Mouse (Mus musculus): Measurements from ENCODE around the gene Ifnar1. TPM values are rescaled to one million over a fixed set of nuclear protein-coding genes. Genes with fewer than 3 reads are reported as not detected.
A peak's percentile ranks its signal among the peaks of the same experiment; 100 is the strongest.
"Not testable (repeated sequence)": the region's sequence is repeated elsewhere in the genome, so short reads cannot be mapped to it uniquely, and the experiment has no call there.

The Ifnar1 gene
- total RNA-seq (2021) = 10 to 100 TPM; 61.8 to 63.4 TPM
- long read RNA-seq, experiment 1, transcript Ifnar1-201 (11 exons, 3,909 nt) = major isoform, 39 of 54 reads
- long read RNA-seq, experiment 1, partial matches to known transcripts = 3 of 54 reads
- long read RNA-seq, experiment 1, other reads (novel, unspliced or antisense) = 8 of 54 reads
- long read RNA-seq, experiment 2, transcript Ifnar1-201 (11 exons, 3,909 nt) = major isoform, 51 of 70 reads
- long read RNA-seq, experiment 2, partial matches to known transcripts = 2 of 70 reads
- long read RNA-seq, experiment 2, other reads (novel, unspliced or antisense) = 13 of 70 reads

- DNase-seq (ENCODE audit: low spot score in 2 of 2) = peak; percentile 98 to 100
Observed at GRCm38 (mm10) chr16:91484808-91485700, at the start of gene Ifnar1. Ifnar1 (plus strand) TSS chr16:91485238.

GRCm38 (mm10) chr16:91438081-91438480 lies 47.0 kb upstream of the Ifnar1 start:
- DNase-seq (ENCODE audit: low spot score in 2 of 2) = no peak

DNA sequence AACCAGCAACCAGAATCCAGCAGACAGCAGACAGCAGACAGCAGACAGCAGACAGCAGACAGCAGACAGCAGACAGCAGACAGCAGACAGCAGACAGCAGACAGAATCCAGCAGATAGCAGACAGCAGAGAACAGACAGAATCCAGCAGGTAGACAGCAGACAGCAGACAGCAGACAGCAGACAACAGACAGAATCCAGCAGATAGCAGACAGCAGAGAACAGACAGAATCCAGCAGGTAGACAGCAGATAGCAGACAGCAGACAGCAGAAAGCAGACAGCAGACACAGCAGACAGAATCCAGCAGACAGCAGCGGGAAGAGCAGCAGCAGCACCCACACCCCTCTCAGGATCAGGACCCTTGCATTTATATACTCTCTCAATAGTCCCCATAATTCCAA lies 46.4 kb upstream of the Ifnar1 start:
- DNase-seq (ENCODE audit: low spot score in 2 of 2) = not testable (repeated sequence)

- peak in 1 of 2 experiments; percentile 39 for DNase-seq (ENCODE audit: low spot score in 2 of 2)
Observed at GRCm38 (mm10) chr16:91441366-91441765, 43.7 kb upstream of the Ifnar1 start.

DNA sequence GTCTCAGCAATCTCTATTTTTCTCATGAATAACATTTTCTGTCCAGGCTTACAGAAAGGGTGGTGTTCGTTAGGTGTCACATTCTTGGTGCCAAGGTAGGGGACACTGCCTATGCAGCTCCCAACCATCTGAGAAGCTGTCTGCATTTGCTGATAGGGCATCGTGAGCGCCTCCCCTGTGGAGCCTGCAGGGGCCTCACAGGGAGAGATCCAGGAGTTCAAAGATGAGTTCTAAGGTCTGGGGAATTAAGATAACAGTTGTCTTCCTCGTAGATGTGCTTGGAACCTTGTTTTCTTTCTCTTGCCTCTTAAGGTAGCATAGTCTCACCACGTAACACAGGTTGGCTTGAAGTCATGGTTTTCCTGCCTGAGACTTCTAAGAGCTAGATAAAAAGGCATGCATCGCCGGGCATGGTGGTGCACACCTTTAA lies 43.2 kb upstream of the Ifnar1 start:
- no peak for DNase-seq (ENCODE audit: low spot score in 2 of 2)

DNA sequence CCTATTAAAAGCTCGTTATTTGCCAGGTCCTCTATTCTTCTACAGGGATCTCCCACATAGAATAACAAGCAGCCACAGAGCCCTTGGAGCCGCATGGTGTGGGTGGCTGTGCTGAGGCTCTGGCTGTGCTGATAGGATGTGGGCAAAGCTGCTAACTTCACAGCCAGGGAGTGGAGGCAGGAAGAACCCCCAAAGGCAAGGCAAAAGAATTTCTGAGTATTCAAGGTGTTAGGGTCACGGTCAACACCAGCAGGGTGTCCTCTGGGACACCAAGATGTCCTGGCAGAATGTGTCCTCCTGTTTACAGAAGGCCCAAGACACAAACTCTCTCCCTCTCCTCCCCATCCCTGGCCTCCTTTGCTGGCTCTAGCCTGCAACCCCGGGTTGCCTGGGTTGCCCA lies 42.6 kb upstream of the Ifnar1 start:
- no peak for DNase-seq (ENCODE audit: low spot score in 2 of 2)

- DNase-seq (ENCODE audit: low spot score in 2 of 2) = no peak
Observed at GRCm38 (mm10) chr16:91443211-91443611, 41.8 kb upstream of the Ifnar1 start.

GRCm38 (mm10) chr16:91444847-91445246 lies 40.2 kb upstream of the Ifnar1 start:
- DNase-seq (ENCODE audit: low spot score in 2 of 2) = no peak

DNA sequence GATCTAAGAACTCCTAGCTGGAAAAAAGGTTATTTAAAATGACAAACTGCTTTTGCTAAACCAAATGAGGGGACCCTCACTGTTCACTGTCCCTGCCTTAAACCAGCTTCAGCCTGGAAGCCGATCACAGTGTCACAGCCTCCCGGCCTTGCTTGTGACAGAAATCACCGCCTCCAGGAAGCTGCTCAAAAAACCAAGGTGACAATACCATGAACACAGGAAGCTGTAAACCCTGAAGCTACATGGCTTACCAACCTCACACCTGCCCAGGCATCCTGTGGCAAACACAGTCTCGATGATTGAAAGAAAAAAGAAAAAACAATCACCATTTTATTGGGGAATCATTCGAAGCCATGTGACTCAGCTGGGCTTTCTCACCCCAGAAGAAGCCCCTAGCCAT lies 39.5 kb upstream of the Ifnar1 start:
- no peak for DNase-seq (ENCODE audit: low spot score in 2 of 2)

GRCm38 (mm10) chr16:91446778-91447511 lies 38.1 kb upstream of the Ifnar1 start:
- DNase-seq (ENCODE audit: low spot score in 2 of 2) = no peak

DNA sequence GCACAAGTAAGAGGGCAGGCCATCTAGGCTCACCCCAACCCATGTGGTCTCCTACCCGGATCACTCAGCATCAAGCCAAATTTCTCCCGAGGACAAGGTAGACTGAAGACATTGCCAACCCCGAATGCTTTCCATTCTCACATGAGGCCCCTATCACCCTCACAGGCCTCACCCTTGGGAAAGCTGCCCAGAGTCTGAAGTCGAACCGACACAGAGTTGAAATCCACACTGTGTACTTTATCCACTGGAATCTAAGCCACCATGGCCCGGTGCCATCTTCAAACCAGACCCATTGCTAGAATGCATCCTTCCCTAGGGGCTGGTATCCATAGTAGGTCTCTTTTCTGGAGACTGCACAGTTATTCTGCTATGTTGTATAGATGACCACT lies 37.5 kb upstream of the Ifnar1 start:
- no peak for DNase-seq (ENCODE audit: low spot score in 2 of 2)

GRCm38 (mm10) chr16:91448088-91448487 lies 37.0 kb upstream of the Ifnar1 start:
- DNase-seq (ENCODE audit: low spot score in 2 of 2) = no peak

DNA sequence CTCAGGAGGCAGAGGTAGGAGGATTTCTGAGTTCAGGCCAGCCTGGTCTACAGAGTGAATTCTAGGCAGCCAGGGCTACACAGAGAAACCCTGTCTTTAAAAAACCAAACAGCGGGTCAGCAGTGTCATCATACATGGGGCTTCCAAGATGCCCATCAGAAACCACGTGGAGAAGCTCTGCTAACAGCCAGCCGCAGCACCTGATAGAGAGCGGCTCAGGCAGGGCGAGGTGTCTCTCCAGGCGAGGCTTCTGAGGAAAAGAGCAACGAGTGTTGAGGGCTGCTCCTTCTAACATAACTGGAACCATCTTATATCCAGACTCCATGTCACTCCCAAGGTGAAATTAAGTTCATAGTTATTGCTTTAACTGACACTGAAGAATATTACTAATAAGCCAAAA lies 36.1 kb upstream of the Ifnar1 start:
- DNase-seq (ENCODE audit: low spot score in 2 of 2) = no peak

DNA sequence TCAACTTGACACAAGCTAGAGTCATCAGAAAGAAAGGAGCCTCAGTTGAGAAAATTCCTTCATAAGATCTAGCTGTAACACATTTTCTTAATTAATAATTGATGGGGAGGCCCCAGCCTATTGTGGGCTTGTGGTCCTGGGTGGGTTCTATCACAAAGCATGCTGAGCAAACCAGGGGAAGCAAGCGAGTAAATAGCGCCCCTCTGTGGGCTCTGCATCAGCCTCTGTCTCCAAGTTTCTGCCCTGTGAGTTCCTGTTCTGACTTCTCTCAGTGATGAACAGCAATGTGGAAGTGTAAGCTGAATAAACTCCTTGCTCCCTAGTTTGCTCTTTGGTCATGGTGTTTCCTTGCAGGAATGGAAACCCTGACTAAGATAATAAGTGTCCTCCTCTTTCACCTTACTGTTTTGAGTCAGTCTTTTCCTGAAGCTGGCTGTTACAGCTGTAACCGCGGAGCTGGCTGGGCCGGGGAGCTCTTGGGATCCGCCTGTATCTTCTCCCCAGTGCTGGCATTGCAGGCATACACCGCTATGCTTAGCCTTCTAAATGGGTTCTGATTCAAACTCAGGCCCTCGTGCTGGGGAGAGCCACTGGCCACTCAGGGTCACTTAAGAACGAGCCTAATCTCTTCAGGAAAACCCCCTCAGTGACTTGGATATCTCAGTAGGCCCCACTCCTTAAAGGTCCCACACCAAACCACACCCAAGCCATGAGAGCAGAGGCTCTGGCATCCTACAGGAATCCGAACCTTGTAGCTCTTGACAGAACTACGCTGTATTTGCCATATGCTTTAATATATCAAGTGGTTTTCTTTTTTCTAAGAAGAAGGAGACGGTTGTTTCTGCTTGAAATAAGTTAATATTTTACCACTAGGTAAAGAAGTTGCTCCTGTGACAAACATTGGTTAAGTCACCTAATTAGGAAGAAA lies 34.6 kb upstream of the Ifnar1 start:
- DNase-seq (ENCODE audit: low spot score in 2 of 2) = no peak

- no peak for DNase-seq (ENCODE audit: low spot score in 2 of 2)
Observed at GRCm38 (mm10) chr16:91451949-91452348, 33.1 kb upstream of the Ifnar1 start.

- DNase-seq (ENCODE audit: low spot score in 2 of 2) = no peak
Observed at GRCm38 (mm10) chr16:91452363-91452896, 32.6 kb upstream of the Ifnar1 start.

- DNase-seq (ENCODE audit: low spot score in 2 of 2) = no peak
Observed at GRCm38 (mm10) chr16:91455868-91456267, 29.2 kb upstream of the Ifnar1 start.

DNA sequence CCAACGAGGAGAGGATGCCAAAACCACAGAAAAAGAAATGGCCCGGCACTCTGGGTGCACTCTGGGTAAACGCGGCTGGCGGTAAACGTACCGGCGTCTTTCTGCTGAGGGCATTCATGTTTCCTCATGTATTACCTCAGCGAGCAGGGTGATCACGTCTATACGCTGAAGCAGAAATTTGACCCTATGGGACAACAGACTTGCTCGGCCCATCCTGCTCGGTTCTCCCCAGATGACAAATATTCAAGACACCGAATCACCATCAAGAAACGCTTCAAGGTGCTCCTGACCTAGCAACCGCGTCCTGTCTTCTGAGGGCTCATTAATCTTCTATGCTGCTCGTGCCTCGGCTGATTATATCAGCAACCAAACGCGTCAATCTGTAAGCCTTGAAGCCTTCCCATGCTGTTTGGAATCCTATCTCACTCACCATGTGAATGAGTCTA lies 26.7 kb upstream of the Ifnar1 start:
- no peak for DNase-seq (ENCODE audit: low spot score in 2 of 2)

DNA sequence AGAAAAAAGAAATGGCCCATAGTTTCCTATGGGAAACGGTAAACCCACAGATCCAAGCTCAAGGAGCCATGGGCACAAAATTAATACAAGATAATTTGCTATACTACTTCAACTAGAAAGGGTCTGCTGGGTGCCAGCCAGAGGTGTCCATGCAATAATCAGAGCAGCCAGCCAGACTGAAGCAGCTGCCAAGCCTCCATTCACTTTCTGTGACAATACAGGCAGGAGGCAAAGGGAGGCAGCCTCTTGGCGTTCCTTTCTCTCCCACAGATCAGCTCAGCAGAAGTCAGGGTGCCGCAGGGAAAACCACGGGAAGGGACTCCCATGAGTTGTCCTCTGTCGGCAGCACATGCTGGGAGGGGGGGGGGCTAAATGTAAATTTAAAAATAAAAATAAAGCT lies 26.1 kb upstream of the Ifnar1 start:
- DNase-seq (ENCODE audit: low spot score in 2 of 2) = no peak

DNA sequence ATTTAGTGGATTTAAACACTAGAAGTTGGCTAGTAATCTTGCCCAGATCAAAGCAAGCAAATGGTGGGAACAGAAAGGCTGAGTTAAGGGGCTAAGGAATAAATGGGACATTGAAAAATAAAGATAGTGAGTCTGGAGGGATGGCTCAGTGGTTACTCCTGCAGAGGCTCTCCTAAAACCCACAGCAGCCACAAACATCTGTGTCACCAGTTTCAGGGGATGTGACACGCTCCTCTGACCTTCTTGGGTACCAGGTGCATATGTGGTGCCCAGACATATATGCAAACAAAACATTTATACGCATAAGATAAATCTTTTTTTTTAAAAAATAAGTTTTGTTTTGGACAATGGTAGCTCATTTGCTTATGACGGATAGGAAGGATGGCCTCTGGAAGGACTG lies 25.6 kb upstream of the Ifnar1 start:
- no peak for DNase-seq (ENCODE audit: low spot score in 2 of 2)

Measured in gastrocnemius, postnatal 4 days (tissue).